In genomic region chr4:94603031-94603629, GRCm38 (mm10) we compare ENCODE assay signal across 8 mouse cellular contexts. TPM values are rescaled to one million over a fixed set of nuclear protein-coding genes. Genes with fewer than 3 reads are reported as not detected.
A peak's percentile ranks its signal among the peaks of the same experiment; 100 is the strongest.
DNase-seq lines count a peak whose midpoint lies in the region; ATAC-seq and TF ChIP-seq lines count a peak whose summit lies in the region.

Plaa (minus strand) TSS chr4:94603244.

- 0 out of 2 replicates have a peak, but pooled peaks have one; percentile 42 for TF ChIP-seq POLR2A in lung, adult 2 months (IDR thresholded peaks at IDR 0.05; ENCODE audit: borderline replicate concordance, extremely low read depth, low read depth, low read length)

- peaks cover 28% of the 10 kb centered on the region for H3K4me1 ChIP-seq in forebrain, embryonic 15.5 days
- peaks cover 5% of the 10 kb centered on the region for H3K4me1 ChIP-seq in lung, adult 2 months (ENCODE audit: control insufficient read depth, insufficient read depth, low read length)

- no peaks in the 10 kb centered on the region for H3K9me3 ChIP-seq in forebrain, embryonic 15.5 days

- peak within 1 kb of the TSS; percentile 77 for H3K4me2 ChIP-seq in forebrain, embryonic 15.5 days (replicated peaks)

- H3K4me3 ChIP-seq in forebrain, embryonic 15.5 days = peak within 1 kb of the TSS; percentile 61
- H3K4me3 ChIP-seq in lung, adult 2 months (replicated peaks; ENCODE audit: extremely low read depth, low read depth, low read length) = peak within 1 kb of the TSS; percentile 88

- H3K9ac ChIP-seq in forebrain, embryonic 15.5 days (replicated peaks) = peak within 1 kb of the TSS; percentile 69

- H3K27me3 ChIP-seq in forebrain, embryonic 15.5 days = no peaks in the 10 kb centered on the region

- WGBS in forebrain, embryonic 15.5 days = under 1% methylated on average over 61 of the region's 61 CpGs
- under 1% methylated on average over 57 of the region's 61 CpGs for WGBS in lung, adult 2 months

- intact Hi-C loops in heart, postnatal 25 days (cut with DNase I) = no loop called here

- peak within 1 kb of the TSS; percentile 93 for H3K27ac ChIP-seq in forebrain, embryonic 15.5 days (replicated peaks)

- no peak for TF ChIP-seq CTCF in lung, adult 2 months (IDR thresholded peaks at IDR 0.05; ENCODE audit: insufficient read depth, low read length)

- ATAC-seq in forebrain, embryonic 15.5 days (replicated peaks) = peak; percentile 100
- peak; percentile 98 for ATAC-seq in neutrophil, adult 5-6 weeks (ENCODE audit: extremely low read depth, insufficient number of reproducible peaks, low FRiP score, poor library complexity, severe bottlenecking)

- peak; percentile 90 for DNase-seq in ES-CJ7 (ENCODE audit: low read depth, low spot score)
- DNase-seq in cerebellum, adult 11 months = peak; percentile 84
- peak; percentile 80 for DNase-seq in heart, postnatal 25 days (ENCODE audit: low spot score)
- peak; percentile 91 to 96 for DNase-seq in layer of hippocampus, adult 18-20 months (ENCODE audit: low spot score in 2 of 2)
- peak; percentile 95 for DNase-seq in lung, adult 2 months
- peak; percentile 82 for DNase-seq in thymus, adult 18-20 months

- no peaks in the 10 kb centered on the region for H3K36me3 ChIP-seq in forebrain, embryonic 15.5 days

RNA-seq across cellular contexts. Expression of gene Plaa, which starts in this region (rescaled TPM):
- polyA plus RNA-seq in forebrain, embryonic 15.5 days (2015; fragmentation: Nextera tagmentation; extraction: Ambion mirVana) = 78.6 and 82.3 TPM in 2 replicates
- 10 to 100 TPM; 41.8 to 45.6 TPM for total RNA-seq in heart, postnatal 25 days (2021)
- 10 to 100 TPM; 38.7 to 42.5 TPM for total RNA-seq in layer of hippocampus, adult 18-20 months (2021)
- polyA plus RNA-seq in lung, adult 2 months (2012; rRNA removed) = 36.5 and 53.0 TPM in 2 replicates
- total RNA-seq in neutrophil, adult 5-6 weeks (2017) = 64.2 and 78.0 TPM in 2 replicates

Comparison
In these comparisons a context has a peak if more than half of its experiments do, and no peak if none do; other contexts are left out.
1. Peak in every context shown above with its lines: DNase-seq, ATAC-seq, H3K4me3 ChIP-seq and H3K27ac ChIP-seq.